In the genomic region with DNA sequence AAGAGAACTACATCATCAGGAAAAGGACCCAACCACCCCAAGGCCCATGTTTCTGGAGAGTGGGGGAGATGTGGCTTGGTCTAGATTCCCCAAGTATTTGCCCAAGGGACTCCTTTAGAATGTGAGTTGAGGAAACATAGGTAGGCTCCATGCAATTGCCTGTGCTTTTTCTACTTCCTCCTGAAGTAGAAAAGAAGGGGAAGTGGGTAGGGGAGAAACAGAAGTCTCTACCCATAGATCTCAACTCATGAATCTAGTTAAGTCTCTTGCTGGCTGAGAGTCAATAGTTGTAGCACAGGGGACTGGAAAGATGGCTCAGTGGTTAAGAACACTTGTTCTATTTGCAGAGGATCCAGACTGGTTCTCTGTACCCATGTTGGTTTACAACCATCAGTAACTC, we compare ENCODE assay signal across 17 mouse cellular contexts.
"Had no signal": no experiment of that assay in that cellular context is flagged by ENCODE, and none has a peak within 500 bp of the region (broad histone marks: within the 10 kb centered on the region; RNA-seq: fewer than 3 reads in every experiment).

No protein-coding gene starts in this region.

- DNase-seq: kidney, adult 2 months; kidney, postnatal 36 days; layer of hippocampus, adult 9-11 months; liver, postnatal 0 days; lung, embryonic 14.5 days; midbrain, embryonic 14.5 days; retina, postnatal 1 day; right cerebral cortex, postnatal 25 days; thymus, adult 18-20 months; thymus, postnatal 36 days had no signal

- ATAC-seq: intestine, postnatal 0 days; liver, postnatal 0 days; lung, postnatal 0 days had no signal

- H3K27ac ChIP-seq: kidney, postnatal 0 days; liver, embryonic 14.5 days; macrophage; neural tube, embryonic 12.5 days; neural tube, embryonic 15.5 days had no signal

- H3K4me3 ChIP-seq: neural tube, embryonic 12.5 days; neural tube, embryonic 15.5 days had no signal
